Mouse (Mus musculus): Measurements from ENCODE around the gene Piezo1. TPM values are rescaled to one million over a fixed set of nuclear protein-coding genes. Genes with fewer than 3 reads are reported as not detected.

Gene Piezo1
- polyA plus RNA-seq, 1 experiment from 2014 or later = 14.3 TPM

- ATAC-seq (ENCODE audit: insufficient number of reproducible peaks, low FRiP score, low TSS enrichment, low read depth) = no peak
- Histone ChIP-seq H3K9ac (no peak overlapping the region), H3K4me3 (replicated peaks) (no peak overlapping the region), H3K27me3 (no peaks in the 10 kb centered on the region), H3K36me3 (peaks cover 98% of the 10 kb centered on the region), H3K4me1 (no peaks in the 10 kb centered on the region), H3K9me3 (replicated peaks) (0 out of 2 replicates have a peak, but pooled peaks cover 3% of the 10 kb centered on the region), H3K27ac (replicated peaks) (no peak overlapping the region), H3K4me2 (replicated peaks) (no peak overlapping the region)
- 94% methylated on average over 7 of the region's 7 CpGs for WGBS
Observed at GRCm38 (mm10) chr8:122483877-122484276, 67.3 kb downstream of the Piezo1 start.

DNA sequence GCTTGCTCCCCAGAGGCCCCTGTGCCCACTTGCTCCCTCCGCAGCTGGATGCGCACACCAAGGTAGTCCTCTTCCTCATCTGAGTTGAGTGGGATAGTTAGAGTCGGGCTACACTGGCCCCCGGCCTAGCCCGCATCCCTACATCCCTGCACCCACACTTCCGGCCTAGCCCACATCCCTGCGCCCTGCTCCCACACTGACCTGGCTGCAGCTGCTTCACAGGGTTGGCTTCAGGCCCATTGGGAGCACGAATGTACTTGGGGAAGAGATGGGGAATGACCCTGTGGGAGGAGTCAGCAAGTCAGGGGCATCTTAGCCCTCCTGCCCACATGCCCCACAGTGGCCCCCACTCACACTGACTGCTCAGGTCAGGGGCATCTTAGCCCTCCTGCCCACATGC, 68.7 kb downstream of the Piezo1 start:
- peaks cover 98% of the 10 kb centered on the region for H3K36me3 ChIP-seq
- H3K9ac ChIP-seq = no peak overlapping the region
- H3K4me3 ChIP-seq (replicated peaks) = no peak overlapping the region
- H3K4me2 ChIP-seq (replicated peaks) = no peak overlapping the region
- no peak for ATAC-seq (ENCODE audit: insufficient number of reproducible peaks, low FRiP score, low TSS enrichment, low read depth)
- 0 out of 2 replicates have a peak, but pooled peaks cover 3% of the 10 kb centered on the region for H3K9me3 ChIP-seq (replicated peaks)
- H3K27me3 ChIP-seq = no peaks in the 10 kb centered on the region
- no peak overlapping the region for H3K27ac ChIP-seq (replicated peaks)
- peaks cover under 1% of the 10 kb centered on the region for H3K4me1 ChIP-seq
- 92% methylated on average over 8 of the region's 8 CpGs for WGBS

GRCm38 (mm10) chr8:122475580-122476320, 75.4 kb downstream of the Piezo1 start, which contains the start of the genes Rnf166 and Ctu2:
Rnf166 (minus strand) TSS chr8:122476064.
Ctu2 (plus strand) TSS chr8:122476143.
- Histone ChIP-seq H3K4me1 (peaks cover 31% of the 10 kb centered on the region), H3K9ac (peak within 1 kb of the TSS; percentile 94), H3K9me3 (replicated peaks) (no peaks in the 10 kb centered on the region), H3K27me3 (no peaks in the 10 kb centered on the region), H3K4me3 (replicated peaks) (peak within 1 kb of the TSS; percentile 99), H3K27ac (replicated peaks) (peak within 1 kb of the TSS; percentile 80), H3K4me2 (replicated peaks) (peak within 1 kb of the TSS; percentile 90), H3K36me3 (peaks cover 44% of the 10 kb centered on the region)
- WGBS = under 1% methylated on average over 100 of the region's 103 CpGs
- peak; percentile 91 for ATAC-seq (ENCODE audit: insufficient number of reproducible peaks, low FRiP score, low TSS enrichment, low read depth)

DNA sequence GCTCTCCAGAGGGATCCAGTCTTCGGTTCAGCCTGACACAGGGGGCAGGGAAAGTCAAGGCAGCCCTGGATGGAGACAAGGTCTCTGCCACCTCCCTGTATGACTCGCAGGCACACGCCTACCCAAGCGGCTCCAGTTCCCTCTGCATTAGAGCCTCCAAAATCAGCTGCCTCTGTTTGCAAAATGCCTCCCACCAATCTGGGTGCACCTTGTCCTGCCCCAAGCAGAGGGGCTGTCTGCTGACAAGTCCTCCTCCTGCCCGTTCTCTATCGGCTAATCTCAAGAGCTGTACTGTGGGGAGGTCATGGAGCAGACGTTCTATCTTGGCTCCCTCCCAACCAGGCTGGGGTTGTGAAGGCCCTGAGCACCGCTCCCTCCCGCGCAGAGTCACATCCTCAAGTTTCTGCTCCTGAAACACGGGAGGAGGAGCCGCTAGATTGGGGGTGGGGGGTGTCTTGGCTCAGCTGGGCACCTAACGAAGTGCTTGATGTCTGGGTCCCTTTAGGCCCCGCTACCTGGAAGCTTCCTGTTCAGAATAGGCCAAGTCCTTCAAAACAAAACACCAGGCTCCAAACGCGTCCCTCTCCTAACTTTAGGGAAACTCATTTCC, 76.1 kb downstream of the Piezo1 start:
- H3K36me3 ChIP-seq = peaks cover 44% of the 10 kb centered on the region
- H3K27ac ChIP-seq (replicated peaks) = peak overlapping the region; percentile 80; the same call in 1 of the 2 replicates
- H3K9ac ChIP-seq = peak overlapping the region; percentile 94
- ATAC-seq (ENCODE audit: insufficient number of reproducible peaks, low FRiP score, low TSS enrichment, low read depth) = peak; percentile 8; the same call in 1 of the 2 replicates
- H3K4me2 ChIP-seq (replicated peaks) = peak overlapping the region; percentile 90
- H3K27me3 ChIP-seq = no peaks in the 10 kb centered on the region
- peaks cover 31% of the 10 kb centered on the region for H3K4me1 ChIP-seq
- peak overlapping the region; percentile 99 for H3K4me3 ChIP-seq (replicated peaks)
- H3K9me3 ChIP-seq (replicated peaks) = no peaks in the 10 kb centered on the region
- WGBS = 6% methylated on average over 16 of the region's 16 CpGs

DNA sequence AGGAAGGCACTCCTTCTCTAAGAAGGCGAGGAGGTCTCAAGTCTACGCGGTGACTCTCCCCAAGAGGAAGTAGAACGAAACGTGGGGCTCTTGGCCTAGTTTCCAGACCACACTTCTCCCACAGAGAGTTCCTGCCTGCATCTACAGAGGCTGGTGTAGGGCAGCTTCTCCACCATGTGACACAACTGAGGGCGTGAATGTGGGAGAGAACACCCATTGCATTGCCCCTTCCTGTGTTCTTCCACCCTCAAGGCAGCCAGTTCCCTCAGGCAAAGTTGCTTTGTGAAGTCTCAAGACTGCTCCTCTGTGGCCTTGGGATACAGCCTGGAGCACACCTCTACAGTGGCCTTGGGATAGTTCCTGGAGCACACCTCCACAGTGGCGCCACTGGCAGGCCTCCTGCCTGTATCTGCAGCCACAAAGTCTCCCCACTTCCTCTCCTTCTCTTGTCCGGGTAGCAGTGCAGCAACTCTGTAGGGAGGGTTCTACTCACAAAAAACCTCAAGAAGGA, 77.2 kb downstream of the Piezo1 start:
- Histone ChIP-seq H3K4me3 (replicated peaks) (no peak overlapping the region), H3K27ac (replicated peaks) (no peak overlapping the region), H3K9me3 (replicated peaks) (no peaks in the 10 kb centered on the region), H3K9ac (no peak overlapping the region), H3K4me1 (peaks cover 31% of the 10 kb centered on the region), H3K27me3 (no peaks in the 10 kb centered on the region), H3K36me3 (peaks cover 36% of the 10 kb centered on the region), H3K4me2 (replicated peaks) (no peak overlapping the region)
- ATAC-seq (ENCODE audit: insufficient number of reproducible peaks, low FRiP score, low TSS enrichment, low read depth) = no peak
- 84% methylated on average over 8 of the region's 8 CpGs for WGBS

GRCm38 (mm10) chr8:122470691-122471090, 80.4 kb downstream of the Piezo1 start:
- H3K27ac ChIP-seq (replicated peaks) = no peak overlapping the region
- ATAC-seq (ENCODE audit: insufficient number of reproducible peaks, low FRiP score, low TSS enrichment, low read depth) = no peak
- peaks cover 44% of the 10 kb centered on the region for H3K36me3 ChIP-seq
- H3K4me3 ChIP-seq (replicated peaks) = no peak overlapping the region
- H3K4me2 ChIP-seq (replicated peaks) = no peak overlapping the region
- 76% methylated on average over 5 of the region's 5 CpGs for WGBS
- no peak overlapping the region for H3K9ac ChIP-seq
- H3K9me3 ChIP-seq (replicated peaks) = no peaks in the 10 kb centered on the region
- H3K27me3 ChIP-seq = no peaks in the 10 kb centered on the region
- H3K4me1 ChIP-seq = peaks cover 19% of the 10 kb centered on the region

DNA sequence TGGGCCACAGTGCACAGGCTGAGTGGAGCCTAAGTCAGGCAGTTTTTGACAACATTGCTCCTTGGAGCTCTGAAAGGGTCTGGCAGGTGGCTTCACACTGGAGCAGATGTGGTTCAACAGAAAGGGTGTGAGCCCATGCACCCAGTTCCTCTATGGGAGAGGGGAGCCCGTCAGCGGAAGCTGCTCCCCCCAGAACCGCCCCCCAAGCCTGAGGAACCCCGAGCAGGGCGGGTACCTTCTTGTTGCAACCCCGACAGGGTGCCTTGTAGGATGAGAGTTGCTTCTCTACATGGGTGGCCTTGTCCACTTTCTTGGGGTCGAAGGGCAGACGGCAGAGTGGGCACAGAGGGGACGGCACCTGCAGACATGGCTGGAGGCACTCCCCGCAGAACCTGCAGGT, 81.2 kb downstream of the Piezo1 start:
- 0 out of 2 replicates have a peak, but pooled peaks have one; percentile 22 for ATAC-seq (ENCODE audit: insufficient number of reproducible peaks, low FRiP score, low TSS enrichment, low read depth)
- H3K9me3 ChIP-seq (replicated peaks) = no peaks in the 10 kb centered on the region

DNA sequence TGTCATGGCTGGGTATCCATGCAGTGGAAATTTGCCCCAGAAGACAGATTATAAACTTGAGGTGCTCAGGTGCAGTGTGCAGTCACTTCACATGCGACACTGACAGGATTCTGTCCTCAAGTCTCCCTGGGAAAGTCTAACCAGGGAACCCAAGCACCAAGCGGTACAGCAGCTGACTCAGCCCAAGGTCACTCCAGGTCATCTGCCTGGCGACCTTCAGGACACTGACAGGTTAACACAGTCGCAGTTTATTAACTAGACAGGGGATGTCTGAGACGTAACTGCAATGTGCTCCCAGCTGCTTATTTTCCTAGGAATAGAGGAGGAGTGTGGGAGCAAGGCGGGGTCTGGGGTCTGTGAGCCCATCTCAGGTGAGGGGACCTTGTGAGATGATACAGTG, 81.7 kb downstream of the Piezo1 start:
- no peak overlapping the region for H3K4me3 ChIP-seq (replicated peaks)
- peaks cover 9% of the 10 kb centered on the region for H3K4me1 ChIP-seq
- WGBS = 79% methylated on average over 6 of the region's 6 CpGs
- H3K4me2 ChIP-seq (replicated peaks) = no peak overlapping the region
- no peaks in the 10 kb centered on the region for H3K27me3 ChIP-seq
- no peaks in the 10 kb centered on the region for H3K9me3 ChIP-seq (replicated peaks)
- no peak overlapping the region for H3K27ac ChIP-seq (replicated peaks)
- no peak overlapping the region for H3K9ac ChIP-seq
- peaks cover 51% of the 10 kb centered on the region for H3K36me3 ChIP-seq
- ATAC-seq (ENCODE audit: insufficient number of reproducible peaks, low FRiP score, low TSS enrichment, low read depth) = no peak

More for the DNA sequence above, 81.2 kb downstream of the Piezo1 start:
- WGBS = 87% methylated on average over 10 of the region's 10 CpGs
- no peak overlapping the region for H3K27ac ChIP-seq (replicated peaks)
- H3K27me3 ChIP-seq = no peaks in the 10 kb centered on the region
- no peak overlapping the region for H3K4me2 ChIP-seq (replicated peaks)
- no peak overlapping the region for H3K4me3 ChIP-seq (replicated peaks)
- no peak overlapping the region for H3K9ac ChIP-seq
- peaks cover 15% of the 10 kb centered on the region for H3K4me1 ChIP-seq
- peaks cover 51% of the 10 kb centered on the region for H3K36me3 ChIP-seq

DNA sequence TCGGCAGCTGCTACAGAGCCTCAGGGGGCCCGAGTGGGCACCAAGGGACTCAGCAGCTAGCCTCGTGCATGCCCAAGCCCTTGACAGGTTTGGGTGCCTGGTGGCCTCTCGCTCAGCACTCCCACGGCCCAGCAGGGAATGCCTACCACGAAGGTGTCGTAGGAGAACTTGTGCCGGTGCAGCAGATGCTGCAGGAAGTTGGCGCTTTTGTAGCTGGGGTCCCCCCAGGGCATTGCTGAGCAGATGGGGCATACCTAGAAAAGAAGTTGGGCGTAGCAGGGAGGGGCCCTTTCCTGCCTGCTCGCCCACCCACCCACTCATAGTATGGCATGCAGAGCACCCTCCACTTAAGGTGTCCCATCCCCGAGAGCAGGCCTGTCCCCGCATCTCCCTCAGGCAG, 83.3 kb downstream of the Piezo1 start:
- 79% methylated on average over 13 of the region's 13 CpGs for whole genome bisulfite sequencing
- no peak overlapping the region for H3K4me3 ChIP-seq (replicated peaks)
- ATAC-seq (ENCODE audit: insufficient number of reproducible peaks, low FRiP score, low TSS enrichment, low read depth) = no peak
- peaks cover 46% of the 10 kb centered on the region for H3K36me3 ChIP-seq
- H3K4me2 ChIP-seq (replicated peaks) = no peak overlapping the region
- no peaks in the 10 kb centered on the region for H3K9me3 ChIP-seq (replicated peaks)
- peaks cover 4% of the 10 kb centered on the region; the same call in 1 of the 2 replicates for H3K27me3 ChIP-seq
- no peak overlapping the region for H3K9ac ChIP-seq
- H3K4me1 ChIP-seq = no peaks in the 10 kb centered on the region
- H3K27ac ChIP-seq (replicated peaks) = no peak overlapping the region

DNA sequence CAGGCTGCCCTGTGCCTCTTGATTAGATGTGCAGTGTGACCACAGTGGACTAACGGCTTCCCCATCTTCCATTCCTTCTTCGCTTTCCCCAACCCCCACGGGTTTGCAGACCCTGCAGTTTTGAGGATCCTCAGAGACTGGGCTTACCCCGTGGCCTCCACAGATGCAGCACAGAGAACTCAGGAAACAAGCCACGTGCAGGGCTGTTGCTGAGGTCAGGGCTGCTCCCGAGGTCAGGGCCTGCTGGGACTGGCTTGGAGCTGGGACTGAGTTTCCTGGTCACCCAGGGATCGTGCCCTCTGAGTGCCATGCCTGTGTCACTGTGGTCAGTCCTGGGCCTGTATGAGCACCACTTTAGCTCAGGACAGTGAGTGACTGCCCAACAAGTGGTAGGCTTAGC, 86.1 kb downstream of the Piezo1 start:
- H3K27me3 ChIP-seq = peaks cover 30% of the 10 kb centered on the region
- peaks cover 35% of the 10 kb centered on the region for H3K36me3 ChIP-seq
- H3K4me2 ChIP-seq (replicated peaks) = no peak overlapping the region
- ATAC-seq (ENCODE audit: insufficient number of reproducible peaks, low FRiP score, low TSS enrichment, low read depth) = no peak
- no peak overlapping the region for H3K27ac ChIP-seq (replicated peaks)
- no peak overlapping the region for H3K4me3 ChIP-seq (replicated peaks)
- H3K9me3 ChIP-seq (replicated peaks) = no peaks in the 10 kb centered on the region
- no peak overlapping the region for H3K9ac ChIP-seq
- H3K4me1 ChIP-seq = peaks cover 19% of the 10 kb centered on the region
- 60% methylated on average over 7 of the region's 7 CpGs for WGBS
